Mouse (Mus musculus): ENCODE data around the gene Gm10190.
"Not testable (repeated sequence)": the region's sequence is repeated elsewhere in the genome, so short reads cannot be mapped to it uniquely, and the experiment has no call there.

GRCm38 (mm10) chr17:80378386-80378785 lies 5.0 kb upstream of the Gm10190 start:
- not testable (repeated sequence) for TF ChIP-seq CTCF (IDR thresholded peaks at IDR 0.05; ENCODE audit: low read depth, low read length); POLR2AphosphoS5 (IDR thresholded peaks at IDR 0.05; ENCODE audit: insufficient replicate concordance, low read depth, low read length); GATA1 (IDR thresholded peaks at IDR 0.05; ENCODE audit: borderline replicate concordance, low read length)

Data from G1E (cell line).